Mouse (Mus musculus): Measurements from ENCODE around the gene Arl5c. TPM values are rescaled to one million over a fixed set of nuclear protein-coding genes. Genes with fewer than 3 reads are reported as not detected.

Gene Arl5c
- polyA plus RNA-seq, 1 experiment from 2014 or later: 4.0 TPM

DNA sequence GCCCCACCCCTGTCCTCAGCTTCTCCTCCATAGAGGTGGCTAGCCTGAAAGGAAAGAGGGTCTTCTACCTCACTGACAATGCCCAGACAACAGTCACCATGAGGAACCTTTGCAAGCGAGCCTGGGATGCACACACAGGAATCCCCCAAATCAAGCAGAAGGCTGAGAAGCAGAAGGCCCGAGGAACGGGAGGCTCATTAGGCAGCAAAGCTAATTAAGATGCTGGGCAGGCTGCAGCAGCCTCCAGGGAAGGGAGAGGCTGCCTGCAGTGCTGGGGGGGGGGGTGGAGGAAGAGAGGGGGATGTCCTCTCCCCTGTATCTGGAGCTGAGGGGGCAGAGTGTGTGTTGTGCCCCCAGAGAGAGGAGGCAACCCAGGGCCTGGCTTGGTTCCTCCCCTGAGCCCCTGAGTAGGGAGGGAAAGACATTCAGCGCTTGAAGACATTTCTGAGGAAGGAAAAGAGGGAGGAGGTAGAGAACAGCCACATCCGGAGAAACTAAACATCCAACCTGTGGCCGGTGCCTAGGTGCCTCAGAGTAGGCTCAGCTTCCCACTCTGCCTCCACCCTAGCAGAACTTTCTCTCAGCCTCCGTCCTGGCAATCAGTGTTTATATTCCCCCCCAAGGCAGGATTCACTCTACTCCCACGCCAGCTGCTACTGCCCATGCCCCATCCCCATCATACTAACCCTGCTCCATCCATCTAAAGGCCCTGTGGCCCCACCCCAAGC is 24.1 kb upstream of the Arl5c start:
- no peak overlapping the region for H3K4me2 ChIP-seq (ENCODE audit: low read length)
- no peak for ATAC-seq (ENCODE audit: insufficient number of reproducible peaks, insufficient read depth, low FRiP score, low read depth)
- no peak overlapping the region for H3K4me3 ChIP-seq (ENCODE audit: control insufficient read depth in 1 of 2, insufficient read depth in 1 of 2, low read depth in 1 of 2, low read length in 2 of 2)
- H3K36me3 ChIP-seq (ENCODE audit: control insufficient read depth, insufficient read depth, low read length): peaks cover 6% of the 10 kb centered on the region; the same call in 1 of the 2 replicates
- 46% methylated on average over 7 of the region's 8 CpGs for WGBS
- H3K9ac ChIP-seq (ENCODE audit: low read length): no peak overlapping the region
- H3K27ac ChIP-seq (replicated peaks in 1 of 2; ENCODE audit: control insufficient read depth in 1 of 2, insufficient read depth in 1 of 2, low read depth in 2 of 2, low read length in 2 of 2): no peak overlapping the region
- no peaks in the 10 kb centered on the region for H3K27me3 ChIP-seq (ENCODE audit: control insufficient read depth, insufficient read depth, low read length)
- no peaks in the 10 kb centered on the region for H3K9me3 ChIP-seq (ENCODE audit: control insufficient read depth, low read length)
- H3K4me1 ChIP-seq (ENCODE audit: control insufficient read depth in 2 of 2, insufficient read depth in 2 of 2, low read length in 2 of 2): peaks cover 9 to 20% of the 10 kb centered on the region in 2 experiments

DNA sequence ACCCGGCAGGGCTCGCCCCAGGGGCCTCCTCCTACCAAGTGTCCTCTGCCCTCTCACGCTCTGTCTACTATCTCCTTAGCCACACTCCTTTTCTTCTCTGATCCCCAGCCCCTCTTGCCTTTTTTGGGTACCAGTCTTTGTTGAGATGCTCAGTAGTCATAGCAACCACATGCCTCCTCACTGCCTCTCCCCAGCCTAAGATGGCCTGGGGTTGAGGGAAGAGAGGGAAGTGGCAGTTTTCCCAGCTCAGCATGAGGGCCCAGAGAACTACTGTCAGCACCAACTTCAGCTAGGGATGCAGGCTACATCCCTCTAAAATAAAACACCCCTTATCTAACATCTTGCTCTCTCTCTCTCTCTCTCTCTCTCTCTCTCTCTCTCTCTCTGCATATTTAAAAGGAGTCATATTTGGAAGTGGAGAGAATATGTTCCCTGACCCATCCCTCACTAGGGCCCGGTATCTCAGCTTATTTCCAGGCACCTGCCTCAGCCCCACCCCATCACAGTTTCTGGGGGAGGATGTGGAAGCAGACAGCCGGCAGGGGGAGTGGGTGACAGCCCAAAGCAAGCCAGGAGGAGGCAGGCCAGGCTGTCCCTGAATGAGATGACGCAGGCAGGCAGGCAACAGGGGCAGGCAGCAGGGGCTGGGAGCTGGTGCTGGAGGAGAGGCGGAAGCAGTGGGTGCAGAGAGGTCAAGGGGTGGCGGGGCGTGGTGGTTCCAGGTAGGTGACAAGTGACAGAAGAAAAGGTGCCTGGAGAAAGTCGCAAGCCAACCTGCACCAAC is 23.1 kb upstream of the Arl5c start:
- 42% methylated on average over 10 of the region's 10 CpGs for WGBS
- Histone ChIP-seq H3K9me3 (ENCODE audit: control insufficient read depth, low read length) (no peaks in the 10 kb centered on the region), H3K36me3 (ENCODE audit: control insufficient read depth, insufficient read depth, low read length) (peaks cover 6% of the 10 kb centered on the region; the same call in 1 of the 2 replicates), H3K4me2 (ENCODE audit: low read length) (no peak overlapping the region), H3K4me3 (ENCODE audit: control insufficient read depth in 1 of 2, insufficient read depth in 1 of 2, low read depth in 1 of 2, low read length in 2 of 2) (no peak overlapping the region), H3K4me1 (ENCODE audit: control insufficient read depth in 2 of 2, insufficient read depth in 2 of 2, low read length in 2 of 2) (peaks cover 9 to 20% of the 10 kb centered on the region in 2 experiments), H3K9ac (ENCODE audit: low read length) (no peak overlapping the region), H3K27me3 (ENCODE audit: control insufficient read depth, insufficient read depth, low read length) (no peaks in the 10 kb centered on the region), H3K27ac (replicated peaks in 1 of 2; ENCODE audit: control insufficient read depth in 1 of 2, insufficient read depth in 1 of 2, low read depth in 2 of 2, low read length in 2 of 2) (no peak overlapping the region)
- ATAC-seq (ENCODE audit: insufficient number of reproducible peaks, insufficient read depth, low FRiP score, low read depth): no peak

DNA sequence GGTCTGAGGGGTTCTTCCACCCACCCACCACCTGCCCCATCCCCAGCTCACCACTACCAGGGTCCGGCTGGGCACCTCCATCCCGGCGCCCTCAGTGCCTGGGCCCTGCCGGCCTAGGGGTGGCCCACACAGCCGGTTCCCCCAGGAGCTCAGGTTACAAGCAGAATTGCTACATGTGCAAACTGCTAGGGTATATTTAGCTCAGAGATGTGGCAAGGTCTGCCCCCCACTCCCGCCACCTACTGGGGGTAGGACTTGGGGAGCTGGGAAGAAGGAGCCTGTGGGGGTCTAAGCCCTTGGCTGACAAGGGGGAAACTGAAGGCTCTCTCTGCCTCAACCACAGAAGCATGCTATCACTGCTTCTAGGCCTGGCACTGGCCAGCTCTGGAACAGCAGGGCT is 22.2 kb upstream of the Arl5c start:
- Histone ChIP-seq H3K27ac (replicated peaks in 1 of 2; ENCODE audit: control insufficient read depth in 1 of 2, insufficient read depth in 1 of 2, low read depth in 2 of 2, low read length in 2 of 2) (no peak overlapping the region), H3K9me3 (ENCODE audit: control insufficient read depth, low read length) (no peaks in the 10 kb centered on the region), H3K4me2 (ENCODE audit: low read length) (no peak overlapping the region), H3K9ac (ENCODE audit: low read length) (no peak overlapping the region), H3K4me3 (ENCODE audit: control insufficient read depth in 1 of 2, insufficient read depth in 1 of 2, low read depth in 1 of 2, low read length in 2 of 2) (no peak overlapping the region), H3K27me3 (ENCODE audit: control insufficient read depth, insufficient read depth, low read length) (no peaks in the 10 kb centered on the region), H3K36me3 (ENCODE audit: control insufficient read depth, insufficient read depth, low read length) (peaks cover 6% of the 10 kb centered on the region; the same call in 1 of the 2 replicates), H3K4me1 (ENCODE audit: control insufficient read depth in 2 of 2, insufficient read depth in 2 of 2, low read length in 2 of 2) (peaks cover 9 to 20% of the 10 kb centered on the region in 2 experiments)
- no peak for ATAC-seq (ENCODE audit: insufficient number of reproducible peaks, insufficient read depth, low FRiP score, low read depth)
- 57% methylated on average over 6 of the region's 6 CpGs for WGBS

DNA sequence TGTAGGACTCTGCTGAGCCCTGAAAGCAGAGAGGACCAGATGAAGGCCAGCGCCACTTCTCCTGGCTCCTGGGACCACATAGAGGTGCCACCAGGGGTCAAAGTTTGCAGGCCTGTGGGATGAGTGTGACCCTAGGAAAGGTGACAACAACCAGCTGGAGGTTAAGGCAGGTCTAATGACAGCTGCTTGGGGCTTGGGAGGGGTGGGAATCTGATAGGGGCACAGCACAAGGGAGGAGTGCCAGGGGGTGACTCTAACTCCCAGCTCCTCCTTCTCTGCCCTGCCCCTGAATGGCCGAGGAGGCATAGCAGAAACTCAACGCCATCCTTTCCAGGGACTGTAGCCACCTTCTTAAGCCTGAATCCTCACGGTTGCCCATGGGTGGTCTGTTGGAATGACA is 20.8 kb upstream of the Arl5c start:
- Histone ChIP-seq H3K4me3 (ENCODE audit: control insufficient read depth in 1 of 2, insufficient read depth in 1 of 2, low read depth in 1 of 2, low read length in 2 of 2) (no peak overlapping the region), H3K36me3 (ENCODE audit: control insufficient read depth, insufficient read depth, low read length) (peaks cover 6% of the 10 kb centered on the region; the same call in 1 of the 2 replicates), H3K9me3 (ENCODE audit: control insufficient read depth, low read length) (no peaks in the 10 kb centered on the region), H3K9ac (ENCODE audit: low read length) (no peak overlapping the region), H3K27ac (replicated peaks in 1 of 2; ENCODE audit: control insufficient read depth in 1 of 2, insufficient read depth in 1 of 2, low read depth in 2 of 2, low read length in 2 of 2) (no peak overlapping the region), H3K4me2 (ENCODE audit: low read length) (no peak overlapping the region), H3K4me1 (ENCODE audit: control insufficient read depth in 2 of 2, insufficient read depth in 2 of 2, low read length in 2 of 2) (peaks cover 7 to 16% of the 10 kb centered on the region in 2 experiments), H3K27me3 (ENCODE audit: control insufficient read depth, insufficient read depth, low read length) (0 out of 2 replicates have a peak, but pooled peaks cover 6% of the 10 kb centered on the region)
- 81% methylated on average over 4 of the region's 4 CpGs for WGBS
- ATAC-seq (ENCODE audit: insufficient number of reproducible peaks, insufficient read depth, low FRiP score, low read depth): no peak

DNA sequence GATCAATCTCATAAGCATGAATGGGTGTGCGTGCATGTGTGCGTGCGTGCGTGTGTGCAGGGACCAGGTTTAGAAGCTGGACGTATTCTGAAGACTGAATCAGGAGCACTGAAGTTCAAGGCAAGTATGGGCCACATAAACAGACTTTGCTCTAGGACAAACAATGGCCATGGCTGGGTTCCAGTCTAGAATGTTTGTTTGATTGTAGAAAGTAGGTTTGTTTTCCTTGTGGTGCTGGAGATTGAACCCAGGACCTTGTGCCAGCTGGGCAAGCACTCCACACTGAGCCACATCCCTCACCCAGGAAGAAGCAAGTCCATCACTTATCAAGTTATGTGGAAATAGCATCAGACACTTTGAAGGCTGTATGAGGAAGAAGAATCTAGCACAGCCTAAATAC is 20.2 kb upstream of the Arl5c start:
- no peak for ATAC-seq (ENCODE audit: insufficient number of reproducible peaks, insufficient read depth, low FRiP score, low read depth)
- 90% methylated on average over 5 of the region's 5 CpGs for WGBS

DNA sequence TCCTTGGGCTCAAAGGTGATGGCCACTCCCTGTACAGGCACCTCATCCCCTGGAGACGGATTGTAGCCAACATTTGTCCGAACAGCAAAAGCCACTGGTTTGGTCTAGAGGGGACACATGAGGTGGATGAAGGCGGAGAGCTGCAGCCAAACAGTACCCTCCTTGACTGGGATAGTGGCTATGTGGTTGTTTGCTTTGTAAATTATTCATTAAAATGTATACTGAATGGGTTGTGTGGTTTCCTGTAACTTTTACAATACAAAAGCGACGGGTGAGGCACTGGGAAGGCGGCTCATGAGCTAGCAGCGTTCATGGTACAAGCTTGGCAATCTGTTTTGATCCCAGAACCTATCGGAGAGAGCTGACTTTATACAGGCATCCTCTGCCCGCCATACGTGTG is 16.9 kb upstream of the Arl5c start:
- Histone ChIP-seq H3K36me3 (ENCODE audit: control insufficient read depth, insufficient read depth, low read length) (peaks cover 13% of the 10 kb centered on the region), H3K27me3 (ENCODE audit: control insufficient read depth, insufficient read depth, low read length) (0 out of 2 replicates have a peak, but pooled peaks cover 12% of the 10 kb centered on the region), H3K9ac (ENCODE audit: low read length) (no peak overlapping the region), H3K9me3 (ENCODE audit: control insufficient read depth, low read length) (no peaks in the 10 kb centered on the region), H3K4me1 (ENCODE audit: control insufficient read depth in 2 of 2, insufficient read depth in 2 of 2, low read length in 2 of 2) (no peaks in the 10 kb centered on the region), H3K27ac (replicated peaks in 1 of 2; ENCODE audit: control insufficient read depth in 1 of 2, insufficient read depth in 1 of 2, low read depth in 2 of 2, low read length in 2 of 2) (no peak overlapping the region), H3K4me3 (ENCODE audit: control insufficient read depth in 1 of 2, insufficient read depth in 1 of 2, low read depth in 1 of 2, low read length in 2 of 2) (no peak overlapping the region), H3K4me2 (ENCODE audit: low read length) (no peak overlapping the region)
- WGBS: 78% methylated on average over 10 of the region's 10 CpGs
- no peak for ATAC-seq (ENCODE audit: insufficient number of reproducible peaks, insufficient read depth, low FRiP score, low read depth)

More for the DNA sequence above, 20.2 kb upstream of the Arl5c start:
- H3K36me3 ChIP-seq (ENCODE audit: control insufficient read depth, insufficient read depth, low read length): peaks cover 6% of the 10 kb centered on the region; the same call in 1 of the 2 replicates
- no peak overlapping the region for H3K27ac ChIP-seq (replicated peaks in 1 of 2; ENCODE audit: control insufficient read depth in 1 of 2, insufficient read depth in 1 of 2, low read depth in 2 of 2, low read length in 2 of 2)
- H3K4me1 ChIP-seq (ENCODE audit: control insufficient read depth in 2 of 2, insufficient read depth in 2 of 2, low read length in 2 of 2): peaks cover 2 to 10% of the 10 kb centered on the region in 2 experiments; a peak in 3 of 4 replicates
- H3K27me3 ChIP-seq (ENCODE audit: control insufficient read depth, insufficient read depth, low read length): 0 out of 2 replicates have a peak, but pooled peaks cover 12% of the 10 kb centered on the region
- H3K4me3 ChIP-seq (ENCODE audit: control insufficient read depth in 1 of 2, insufficient read depth in 1 of 2, low read depth in 1 of 2, low read length in 2 of 2): no peak overlapping the region
- H3K4me2 ChIP-seq (ENCODE audit: low read length): no peak overlapping the region
- no peak overlapping the region for H3K9ac ChIP-seq (ENCODE audit: low read length)
- no peaks in the 10 kb centered on the region for H3K9me3 ChIP-seq (ENCODE audit: control insufficient read depth, low read length)

DNA sequence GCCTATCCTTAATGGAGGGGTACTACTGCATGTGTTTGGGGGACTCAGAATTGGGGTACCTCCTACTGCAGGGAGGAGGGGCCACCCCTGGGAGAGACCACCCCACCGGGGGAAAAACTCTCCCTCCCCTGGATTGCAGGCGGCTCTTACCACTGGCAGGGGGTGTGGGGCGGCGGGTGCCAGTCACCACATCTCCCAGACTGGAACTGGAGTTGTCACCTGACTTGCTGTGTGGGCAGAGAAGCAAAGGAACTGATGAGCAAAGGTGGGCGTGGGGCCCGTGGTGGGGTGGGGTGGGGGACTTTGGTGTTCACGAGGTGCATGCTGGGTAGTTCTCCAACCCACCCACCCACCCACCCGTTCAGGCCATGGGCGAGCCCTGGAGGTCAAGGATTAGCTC is 15.7 kb upstream of the Arl5c start:
- no peak overlapping the region for H3K9ac ChIP-seq (ENCODE audit: low read length)
- no peak overlapping the region for H3K4me2 ChIP-seq (ENCODE audit: low read length)
- no peaks in the 10 kb centered on the region for H3K9me3 ChIP-seq (ENCODE audit: control insufficient read depth, low read length)
- no peak overlapping the region for H3K4me3 ChIP-seq (ENCODE audit: control insufficient read depth in 1 of 2, insufficient read depth in 1 of 2, low read depth in 1 of 2, low read length in 2 of 2)
- H3K36me3 ChIP-seq (ENCODE audit: control insufficient read depth, insufficient read depth, low read length): peaks cover 13% of the 10 kb centered on the region
- H3K4me1 ChIP-seq (ENCODE audit: control insufficient read depth in 2 of 2, insufficient read depth in 2 of 2, low read length in 2 of 2): no peaks in the 10 kb centered on the region
- no peak overlapping the region for H3K27ac ChIP-seq (replicated peaks in 1 of 2; ENCODE audit: control insufficient read depth in 1 of 2, insufficient read depth in 1 of 2, low read depth in 2 of 2, low read length in 2 of 2)
- 55% methylated on average over 9 of the region's 9 CpGs for WGBS
- ATAC-seq (ENCODE audit: insufficient number of reproducible peaks, insufficient read depth, low FRiP score, low read depth): no peak
- 0 out of 2 replicates have a peak, but pooled peaks cover 12% of the 10 kb centered on the region for H3K27me3 ChIP-seq (ENCODE audit: control insufficient read depth, insufficient read depth, low read length)

Data from heart, embryonic 14.5 days (tissue).